8 mouse cellular contexts compared by ENCODE assay signal in the genomic region with DNA sequence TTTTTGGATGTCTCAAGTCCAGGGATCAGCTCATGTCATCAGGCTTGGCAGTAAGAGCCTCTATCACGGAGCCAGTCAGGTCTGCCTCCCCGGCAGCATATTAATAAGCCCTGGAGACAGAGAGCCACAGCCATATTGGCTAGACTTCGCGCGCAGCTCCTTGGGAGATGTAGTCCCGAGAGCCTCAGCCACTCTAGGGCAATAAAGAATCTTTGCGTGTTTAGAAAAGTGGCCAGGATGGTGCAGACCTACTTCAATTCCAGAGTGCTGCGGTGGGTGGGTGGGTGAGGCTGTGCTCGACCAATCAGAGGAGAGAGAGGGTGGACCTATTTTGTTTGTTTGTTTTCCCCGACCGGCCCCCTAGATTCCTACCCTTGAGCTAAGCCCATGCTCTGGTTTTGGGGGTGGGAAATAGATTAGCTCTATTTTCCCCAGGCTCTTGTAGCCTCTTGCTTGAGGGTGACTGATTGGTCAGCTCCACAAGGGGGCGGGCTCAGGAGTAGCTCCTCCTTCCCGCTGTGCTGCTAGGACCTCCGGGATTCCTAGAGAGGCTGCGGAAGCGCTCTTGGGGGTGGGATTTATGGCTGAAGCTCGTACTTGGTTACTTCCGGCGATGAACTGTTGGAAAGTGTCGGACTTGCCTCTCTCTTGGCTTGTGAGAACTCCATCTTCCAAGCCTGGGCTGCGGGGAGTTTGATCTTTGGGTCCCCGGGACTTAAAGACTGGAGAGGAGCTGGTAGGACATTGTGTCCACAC. TPM values are rescaled to one million over a fixed set of nuclear protein-coding genes. Genes with fewer than 3 reads are reported as not detected.
DNase-seq lines count a peak whose midpoint lies in the region; ATAC-seq and TF ChIP-seq lines count a peak whose summit lies in the region.

A gene (plus strand): TSS at position 627 of the 756 bp plus-strand sequence.

- no peaks in the 10 kb centered on the region for H3K9me3 ChIP-seq in CH12.LX (replicated peaks; ENCODE audit: low read length)
- H3K9me3 ChIP-seq in forebrain, embryonic 11.5 days (ENCODE audit: control insufficient read depth, low read length) = no peaks in the 10 kb centered on the region
- H3K9me3 ChIP-seq in heart, embryonic 16.5 days (replicated peaks; ENCODE audit: control insufficient read depth, low read length) = no peaks in the 10 kb centered on the region
- no peaks in the 10 kb centered on the region for H3K9me3 ChIP-seq in liver, embryonic 15.5 days (replicated peaks)
- H3K9me3 ChIP-seq in neural tube, embryonic 12.5 days = no peaks in the 10 kb centered on the region

- peak; percentile 80 for TF ChIP-seq POLR2A in CH12.LX (IDR thresholded peaks at IDR 0.05; ENCODE audit: low read depth, low read length)

- DNase-seq in CH12.LX (ENCODE audit: extremely low read depth) = peak; percentile 99
- DNase-seq in c-Kit-positive CD71-positive TER-119-negative erythroid progenitor cells, embryonic 14.5 days (ENCODE audit: low read depth) = peak; percentile 95
- peak; percentile 98 for DNase-seq in forebrain, embryonic 11.5 days (ENCODE audit: low spot score)
- peak; percentile 99 for DNase-seq in kidney, postnatal 36 days
- peak; percentile 99 for DNase-seq in telencephalon, adult 2 months (ENCODE audit: low read depth, low spot score)

- no peak for TF ChIP-seq RAD21 in CH12.LX (IDR thresholded peaks at IDR 0.05; ENCODE audit: low read depth, low read length)

- H3K79me2 ChIP-seq in CH12.LX (replicated peaks; ENCODE audit: control insufficient read depth, extremely low read depth, insufficient read depth, poor library complexity, severe bottlenecking) = peaks cover 20% of the 10 kb centered on the region

- dilution Hi-C loops in CH12.LX (cut with MboI; ENCODE audit: extremely low pct_ligation_motif_present, extremely low pct_unique_long_range_greater_than_20kb, low sequenced_read_pairs) = no loop called here

- H3K36me3 ChIP-seq in CH12.LX (replicated peaks in 1 of 2; ENCODE audit: control insufficient read depth in 1 of 2, insufficient read depth in 1 of 2, low read length in 1 of 2) = peaks cover 10 to 14% of the 10 kb centered on the region in 2 experiments
- no peaks in the 10 kb centered on the region; the same call in 1 of the 2 replicates for H3K36me3 ChIP-seq in forebrain, embryonic 11.5 days (ENCODE audit: control insufficient read depth, insufficient read depth, low read length)
- peaks cover 4% of the 10 kb centered on the region; the same call in 1 of the 2 replicates for H3K36me3 ChIP-seq in heart, embryonic 16.5 days (ENCODE audit: control insufficient read depth, insufficient read depth)
- H3K36me3 ChIP-seq in liver, embryonic 15.5 days (replicated peaks) = peaks cover 18% of the 10 kb centered on the region; the same call in 1 of the 2 replicates
- H3K36me3 ChIP-seq in neural tube, embryonic 12.5 days = peaks cover 10% of the 10 kb centered on the region

- peak within 1 kb of the TSS; percentile 41 for H3K27ac ChIP-seq in CH12.LX (ENCODE audit: insufficient read depth, low read depth)
- peak within 1 kb of the TSS; percentile 77 for H3K27ac ChIP-seq in forebrain, embryonic 11.5 days (ENCODE audit: low read depth, low read length)
- peak within 1 kb of the TSS; percentile 96 for H3K27ac ChIP-seq in heart, embryonic 16.5 days (ENCODE audit: low read length)
- H3K27ac ChIP-seq in liver, embryonic 15.5 days (replicated peaks) = peak within 1 kb of the TSS; percentile 95
- peak within 1 kb of the TSS; percentile 37 for H3K27ac ChIP-seq in neural tube, embryonic 12.5 days

- TF ChIP-seq CTCF in CH12.LX (conservative IDR thresholded peaks at IDR 0.05 in 1 of 2, IDR thresholded peaks at IDR 0.05 in 1 of 2; ENCODE audit: low read depth in 2 of 2, low read length in 2 of 2) = no peak

- WGBS in forebrain, embryonic 11.5 days = under 1% methylated on average over 22 of the region's 22 CpGs
- WGBS in heart, embryonic 16.5 days = under 1% methylated on average over 22 of the region's 22 CpGs
- under 1% methylated on average over 22 of the region's 22 CpGs for WGBS in liver, embryonic 15.5 days (ENCODE audit: insufficient replicate concordance)
- WGBS in neural tube, embryonic 12.5 days = under 1% methylated on average over 22 of the region's 22 CpGs

- no peak for TF ChIP-seq EP300 in CH12.LX (IDR thresholded peaks at IDR 0.05; ENCODE audit: low read length)

- peaks cover 3 to 35% of the 10 kb centered on the region in 2 experiments; a peak in 3 of 4 replicates for H3K4me1 ChIP-seq in CH12.LX (ENCODE audit: control insufficient read depth in 1 of 2, insufficient read depth in 2 of 2)
- peaks cover 8% of the 10 kb centered on the region for H3K4me1 ChIP-seq in forebrain, embryonic 11.5 days (replicated peaks; ENCODE audit: control insufficient read depth, insufficient read depth, low read length)
- peaks cover 22% of the 10 kb centered on the region for H3K4me1 ChIP-seq in heart, embryonic 16.5 days (ENCODE audit: control insufficient read depth, insufficient read depth, low read length)
- peaks cover 53% of the 10 kb centered on the region for H3K4me1 ChIP-seq in liver, embryonic 15.5 days (replicated peaks)
- H3K4me1 ChIP-seq in neural tube, embryonic 12.5 days = peaks cover 20% of the 10 kb centered on the region

- H3K9ac ChIP-seq in CH12.LX (ENCODE audit: insufficient read depth, low read depth) = peak within 1 kb of the TSS; percentile 85
- peak within 1 kb of the TSS; percentile 70 for H3K9ac ChIP-seq in forebrain, embryonic 11.5 days (ENCODE audit: low read length)
- peak within 1 kb of the TSS; percentile 81 for H3K9ac ChIP-seq in heart, embryonic 16.5 days (ENCODE audit: low read length)
- peak within 1 kb of the TSS; percentile 63 for H3K9ac ChIP-seq in liver, embryonic 15.5 days
- peak within 1 kb of the TSS; percentile 55 for H3K9ac ChIP-seq in neural tube, embryonic 12.5 days

- H3K4me3 ChIP-seq in CH12.LX (replicated peaks in 1 of 3; ENCODE audit: low read depth in 2 of 3, low read length in 2 of 3, poor library complexity in 1 of 3) = peak within 1 kb of the TSS; percentile 65 to 80 (median 66)
- peak within 1 kb of the TSS; percentile 52 for H3K4me3 ChIP-seq in forebrain, embryonic 11.5 days (ENCODE audit: low read depth, low read length)
- H3K4me3 ChIP-seq in heart, embryonic 16.5 days (ENCODE audit: low read length) = peak within 1 kb of the TSS; percentile 87
- H3K4me3 ChIP-seq in liver, embryonic 15.5 days (replicated peaks) = peak within 1 kb of the TSS; percentile 69
- H3K4me3 ChIP-seq in neural tube, embryonic 12.5 days = peak within 1 kb of the TSS; percentile 55

- no peaks in the 10 kb centered on the region for H3K27me3 ChIP-seq in CH12.LX (replicated peaks)
- H3K27me3 ChIP-seq in forebrain, embryonic 11.5 days (ENCODE audit: control insufficient read depth, insufficient read depth, low read length) = no peaks in the 10 kb centered on the region
- no peaks in the 10 kb centered on the region for H3K27me3 ChIP-seq in heart, embryonic 16.5 days (ENCODE audit: control insufficient read depth, insufficient read depth, low read length)
- H3K27me3 ChIP-seq in liver, embryonic 15.5 days = no peaks in the 10 kb centered on the region
- no peaks in the 10 kb centered on the region for H3K27me3 ChIP-seq in neural tube, embryonic 12.5 days (replicated peaks)

- peak within 1 kb of the TSS; percentile 65 for H3K4me2 ChIP-seq in CH12.LX (ENCODE audit: insufficient read depth, low read depth, poor library complexity, severe bottlenecking)
- peak within 1 kb of the TSS; percentile 60 for H3K4me2 ChIP-seq in forebrain, embryonic 11.5 days (ENCODE audit: low read depth, low read length, severe bottlenecking)
- H3K4me2 ChIP-seq in heart, embryonic 16.5 days (ENCODE audit: low read depth, low read length) = peak within 1 kb of the TSS; percentile 73
- peak within 1 kb of the TSS; percentile 86 for H3K4me2 ChIP-seq in liver, embryonic 15.5 days
- peak within 1 kb of the TSS; percentile 62 for H3K4me2 ChIP-seq in neural tube, embryonic 12.5 days (replicated peaks)

- in situ Hi-C loops in CH12.LX (cut with MboI; ENCODE audit: low pct_ligation_motif_present, low pct_unique_long_range_greater_than_20kb, low sequenced_read_pairs) = no loop called here

- peak; percentile 97 for ATAC-seq in forebrain, embryonic 11.5 days (replicated peaks; ENCODE audit: low FRiP score)
- ATAC-seq in heart, embryonic 16.5 days (replicated peaks; ENCODE audit: extremely low read depth, insufficient read depth, low FRiP score) = peak; percentile 93
- peak; percentile 95 for ATAC-seq in liver, embryonic 15.5 days (ENCODE audit: insufficient read depth)
- peak; percentile 95 for ATAC-seq in neural tube, embryonic 12.5 days (ENCODE audit: low FRiP score, low read depth)

TF ChIP-seq in CH12.LX, 34 proteins besides CTCF, POLR2A, EP300 and RAD21 (continues in another document):
- peak; percentile 92 for TF ChIP-seq SIN3A (IDR thresholded peaks at IDR 0.05; ENCODE audit: low read length)
- TF ChIP-seq HCFC1 (IDR thresholded peaks at IDR 0.05; ENCODE audit: low read depth, low read length) = peak; percentile 84
- TF ChIP-seq ELF1 (IDR thresholded peaks at IDR 0.05; ENCODE audit: low read depth, low read length) = peak; percentile 91
- TF ChIP-seq GABPA (IDR thresholded peaks at IDR 0.05; ENCODE audit: insufficient replicate concordance, low read depth, low read length) = peak; percentile 76; the same call in 1 of the 2 replicates
- TF ChIP-seq BHLHE40 (IDR thresholded peaks at IDR 0.05; ENCODE audit: low read depth, low read length) = 0 out of 2 replicates have a peak, but pooled peaks have one; percentile 16
- peak; percentile 58; the same call in 1 of the 2 replicates for TF ChIP-seq MEF2A (IDR thresholded peaks at IDR 0.05; ENCODE audit: borderline replicate concordance, low read depth, low read length)
- peak; percentile 77 for TF ChIP-seq MXI1 (IDR thresholded peaks at IDR 0.05; ENCODE audit: low read depth, low read length)
- TF ChIP-seq KAT2A (IDR thresholded peaks at IDR 0.05; ENCODE audit: insufficient replicate concordance, low read length) = peak; percentile 79; the same call in 1 of the 2 replicates
- TF ChIP-seq TCF12 (IDR thresholded peaks at IDR 0.05; ENCODE audit: low read depth, low read length) = peak; percentile 45; the same call in 1 of the 2 replicates
- TF ChIP-seq MAZ (IDR thresholded peaks at IDR 0.05; ENCODE audit: low read depth, low read length) = peak; percentile 35; the same call in 1 of the 2 replicates
- TF ChIP-seq TBP (conservative IDR thresholded peaks at IDR 0.05; ENCODE audit: low read depth, low read length) = peak; percentile 89; the same call in 1 of the 2 replicates
- peak; percentile 13; the same call in 1 of the 2 replicates for TF ChIP-seq NRF1 (IDR thresholded peaks at IDR 0.05; ENCODE audit: low read depth, low read length)

RNA-seq across cellular contexts. Expression of the gene that starts here (rescaled TPM):
- total RNA-seq in CH12.LX (2012; rRNA removed) (5.6 and 6.2 TPM in 2 replicates), CH12.LX (2014; rRNA removed) (4.7 and 5.0 TPM in 2 replicates)
- 4.4 and 5.3 TPM in 2 replicates for polyA plus RNA-seq in CH12.LX (2012; ENCODE audit: insufficient read length, low read depth)
- 17.2 and 20.2 TPM in 2 replicates for polyA plus RNA-seq in forebrain, embryonic 11.5 days (2014; fragmentation: Nextera tagmentation; extraction: Ambion mirVana)
- polyA plus RNA-seq in heart, embryonic 16.5 days (2015; fragmentation: Nextera tagmentation; extraction: Ambion mirVana) = 9.8 and 9.9 TPM in 2 replicates
- 3.6 and 3.7 TPM in 2 replicates for polyA plus RNA-seq in liver, embryonic 15.5 days (2015; fragmentation: Nextera tagmentation; extraction: Ambion mirVana)
- 17.5 and 19.2 TPM in 2 replicates for polyA plus RNA-seq in neural tube, embryonic 12.5 days (2016; fragmentation: Nextera tagmentation; extraction: Ambion mirVana)

Comparison
In these comparisons a context has a peak if more than half of its experiments do, and no peak if none do; other contexts are left out.
1. Peak in every context shown above with its lines: DNase-seq, ATAC-seq, H3K4me3 ChIP-seq and H3K27ac ChIP-seq.
2. H3K27ac ChIP-seq: peak in every context shown above with its lines; median percentile 96 in heart, embryonic 16.5 days; 95 in liver, embryonic 15.5 days; 77 in forebrain, embryonic 11.5 days; 41 in CH12.LX; 37 in neural tube, embryonic 12.5 days.